Mouse (Mus musculus) ES-Bruce4 (cell line): Measurements from ENCODE around the gene Gp9.

ENCODE experiments used
- CTCF ChIP-seq: IDR thresholded peaks from one replicate; pipeline ENCODE4 v1.8.1; 2011; ENCODE audit warnings: low read depth, low read length
- POLR2A ChIP-seq: IDR thresholded peaks from one replicate; pipeline ENCODE4 v1.8.1; 2011; ENCODE audit warnings: low read length; ENCODE audit not compliant: insufficient read depth

GRCm38 (mm10) chr6:87804886-87805285, 27.0 kb downstream of the Gp9 start:
- no peak for TF ChIP-seq CTCF
- TF ChIP-seq POLR2A: no peak
